Mouse (Mus musculus): ENCODE measurements at regions not wholly inside any gene's neighbourhood (a gene's known extent, or its start where the extent isn't known, plus 50 kb on each side); places are given as distances from the start of the nearest gene placed in this dataset.

DNA sequence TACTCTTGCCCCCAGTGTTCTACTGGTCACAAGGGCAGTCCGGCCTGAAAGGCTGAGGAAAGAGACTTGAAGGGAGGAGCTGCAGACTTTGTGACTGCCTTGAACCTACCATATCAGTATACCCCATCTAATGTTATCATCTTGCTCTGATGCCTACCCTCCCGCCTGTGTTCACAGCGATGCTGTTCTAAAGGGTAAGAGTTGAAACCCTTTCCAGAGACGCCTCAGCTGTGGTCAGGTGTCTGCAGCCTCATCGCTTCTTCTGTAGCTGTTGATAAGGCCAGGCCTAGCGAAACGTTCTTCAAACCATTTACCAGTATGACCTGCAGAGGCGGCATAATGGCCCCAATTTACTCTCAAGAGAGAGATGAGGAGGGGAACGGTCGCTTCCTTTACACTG lies 629.3 kb upstream of the Gm10131 start:
- Histone ChIP-seq H3K9ac (ENCODE audit: low read depth, low read length) (no peak overlapping the region), H3K4me3 (ENCODE audit: low read depth, low read length) (no peak overlapping the region), H3K9me3 (ENCODE audit: control insufficient read depth, low read length) (no peaks in the 10 kb centered on the region), H3K27ac (ENCODE audit: low read depth, low read length) (no peak overlapping the region), H3K27me3 (replicated peaks; ENCODE audit: control insufficient read depth, insufficient read depth, low read length) (no peaks in the 10 kb centered on the region), H3K4me2 (no peak overlapping the region), H3K36me3 (ENCODE audit: control insufficient read depth, insufficient read depth, low read length) (no peaks in the 10 kb centered on the region), H3K4me1 (replicated peaks; ENCODE audit: control insufficient read depth, insufficient read depth, low read length) (no peaks in the 10 kb centered on the region)
- no peak for ATAC-seq (replicated peaks; ENCODE audit: low FRiP score)
- DNase-seq (ENCODE audit: low spot score) = no peak
- 75% methylated on average over 10 of the region's 10 CpGs for WGBS

- H3K27me3 ChIP-seq (replicated peaks; ENCODE audit: control insufficient read depth, insufficient read depth, low read length) = no peaks in the 10 kb centered on the region
- 85% methylated on average over 16 of the region's 16 CpGs for WGBS
- H3K36me3 ChIP-seq (ENCODE audit: control insufficient read depth, insufficient read depth, low read length) = no peaks in the 10 kb centered on the region
- H3K4me3 ChIP-seq (ENCODE audit: low read depth, low read length) = no peak overlapping the region
- H3K4me2 ChIP-seq = no peak overlapping the region
- H3K9me3 ChIP-seq (ENCODE audit: control insufficient read depth, low read length) = no peaks in the 10 kb centered on the region
- H3K9ac ChIP-seq (ENCODE audit: low read depth, low read length) = no peak overlapping the region
- no peaks in the 10 kb centered on the region for H3K4me1 ChIP-seq (replicated peaks; ENCODE audit: control insufficient read depth, insufficient read depth, low read length)
- H3K27ac ChIP-seq (ENCODE audit: low read depth, low read length) = no peak overlapping the region
- DNase-seq (ENCODE audit: low spot score) = no peak
- ATAC-seq (replicated peaks; ENCODE audit: low FRiP score) = no peak
These were observed 628.6 kb upstream of the Gm10131 start for GRCm38 (mm10) chr8:34739836-34740804.

DNA sequence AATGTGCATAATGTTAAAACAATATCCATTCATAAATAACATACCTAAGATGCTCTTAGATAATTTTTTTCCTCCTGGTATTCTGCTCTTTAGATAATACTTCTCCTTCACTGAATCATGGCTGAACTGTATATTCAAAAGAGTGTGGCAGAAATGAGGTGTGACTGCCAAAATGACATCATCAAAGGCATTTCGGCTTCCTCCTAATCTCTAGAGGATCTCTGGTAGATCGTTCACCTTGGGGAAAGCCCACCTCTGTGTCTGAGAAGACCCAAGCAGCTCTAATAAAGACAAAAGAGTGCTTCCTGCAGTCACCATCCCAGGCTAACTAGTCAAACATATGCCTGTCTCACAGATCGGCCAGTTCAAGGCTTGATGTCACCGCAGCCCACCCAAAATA lies 624.7 kb upstream of the Gm10131 start:
- DNase-seq (ENCODE audit: low spot score) (no peak), ATAC-seq (replicated peaks; ENCODE audit: low FRiP score) (no peak)
- H3K4me1 ChIP-seq (replicated peaks; ENCODE audit: control insufficient read depth, insufficient read depth, low read length) = no peaks in the 10 kb centered on the region
- WGBS = 81% methylated on average over 4 of the region's 4 CpGs
- no peak overlapping the region for H3K9ac ChIP-seq (ENCODE audit: low read depth, low read length)
- H3K4me3 ChIP-seq (ENCODE audit: low read depth, low read length) = no peak overlapping the region
- no peaks in the 10 kb centered on the region for H3K9me3 ChIP-seq (ENCODE audit: control insufficient read depth, low read length)
- no peak overlapping the region for H3K27ac ChIP-seq (ENCODE audit: low read depth, low read length)
- H3K36me3 ChIP-seq (ENCODE audit: control insufficient read depth, insufficient read depth, low read length) = no peaks in the 10 kb centered on the region
- peaks cover 13% of the 10 kb centered on the region for H3K27me3 ChIP-seq (replicated peaks; ENCODE audit: control insufficient read depth, insufficient read depth, low read length)
- H3K4me2 ChIP-seq = no peak overlapping the region

GRCm38 (mm10) chr8:34735006-34735405 lies 623.5 kb upstream of the Gm10131 start:
- H3K27me3 ChIP-seq (replicated peaks; ENCODE audit: control insufficient read depth, insufficient read depth, low read length) = peaks cover 13% of the 10 kb centered on the region
- WGBS = 52% methylated on average over 4 of the region's 4 CpGs

GRCm38 (mm10) chr8:34732808-34733207 lies 621.3 kb upstream of the Gm10131 start:
- 34% methylated on average over 2 of the region's 2 CpGs for WGBS
- H3K36me3 ChIP-seq (ENCODE audit: control insufficient read depth, insufficient read depth, low read length) = no peaks in the 10 kb centered on the region

More at GRCm38 (mm10) chr8:34735006-34735405, 623.5 kb upstream of the Gm10131 start:
- no peak for ATAC-seq (replicated peaks; ENCODE audit: low FRiP score)
- no peak overlapping the region for H3K4me2 ChIP-seq
- no peak overlapping the region for H3K27ac ChIP-seq (ENCODE audit: low read depth, low read length)
- H3K4me3 ChIP-seq (ENCODE audit: low read depth, low read length) = no peak overlapping the region
- H3K9me3 ChIP-seq (ENCODE audit: control insufficient read depth, low read length) = no peaks in the 10 kb centered on the region
- no peak for DNase-seq (ENCODE audit: low spot score)
- H3K4me1 ChIP-seq (replicated peaks; ENCODE audit: control insufficient read depth, insufficient read depth, low read length) = no peaks in the 10 kb centered on the region
- H3K9ac ChIP-seq (ENCODE audit: low read depth, low read length) = no peak overlapping the region
- H3K36me3 ChIP-seq (ENCODE audit: control insufficient read depth, insufficient read depth, low read length) = no peaks in the 10 kb centered on the region

DNA sequence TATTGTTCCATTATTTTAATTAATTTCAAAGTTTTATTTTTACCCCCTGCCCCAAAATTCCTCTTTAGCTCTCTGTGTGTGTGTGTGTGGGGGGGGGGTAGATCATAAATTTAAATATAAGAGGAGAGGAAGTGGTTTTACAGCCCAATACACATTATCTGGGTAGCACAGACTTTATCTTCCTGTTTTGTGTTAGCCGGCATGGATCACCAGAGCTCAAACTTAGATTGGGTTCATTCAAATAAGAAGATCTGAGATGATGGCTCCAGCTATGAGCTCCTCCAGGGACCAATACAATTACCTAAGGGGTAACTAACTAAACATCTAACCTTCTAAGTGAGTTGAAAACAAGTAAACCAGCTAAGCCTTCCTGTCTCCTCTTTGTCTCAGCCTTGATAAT lies 620.8 kb upstream of the Gm10131 start:
- Histone ChIP-seq H3K27ac (ENCODE audit: low read depth, low read length) (no peak overlapping the region), H3K4me2 (no peak overlapping the region), H3K27me3 (replicated peaks; ENCODE audit: control insufficient read depth, insufficient read depth, low read length) (peaks cover 13% of the 10 kb centered on the region), H3K9ac (ENCODE audit: low read depth, low read length) (no peak overlapping the region), H3K9me3 (ENCODE audit: control insufficient read depth, low read length) (no peaks in the 10 kb centered on the region), H3K36me3 (ENCODE audit: control insufficient read depth, insufficient read depth, low read length) (no peaks in the 10 kb centered on the region), H3K4me3 (ENCODE audit: low read depth, low read length) (no peak overlapping the region), H3K4me1 (replicated peaks; ENCODE audit: control insufficient read depth, insufficient read depth, low read length) (no peaks in the 10 kb centered on the region)
- 27% methylated on average over 1 of the region's 1 CpGs for WGBS
- DNase-seq (ENCODE audit: low spot score) (no peak), ATAC-seq (replicated peaks; ENCODE audit: low FRiP score) (no peak)

More at GRCm38 (mm10) chr8:34732808-34733207, 621.3 kb upstream of the Gm10131 start:
- DNase-seq (ENCODE audit: low spot score) (no peak), ATAC-seq (replicated peaks; ENCODE audit: low FRiP score) (no peak)
- H3K9me3 ChIP-seq (ENCODE audit: control insufficient read depth, low read length) = no peaks in the 10 kb centered on the region
- H3K4me1 ChIP-seq (replicated peaks; ENCODE audit: control insufficient read depth, insufficient read depth, low read length) = no peaks in the 10 kb centered on the region
- no peak overlapping the region for H3K27ac ChIP-seq (ENCODE audit: low read depth, low read length)
- peaks cover 13% of the 10 kb centered on the region for H3K27me3 ChIP-seq (replicated peaks; ENCODE audit: control insufficient read depth, insufficient read depth, low read length)
- H3K9ac ChIP-seq (ENCODE audit: low read depth, low read length) = no peak overlapping the region
- H3K4me2 ChIP-seq = no peak overlapping the region
- H3K4me3 ChIP-seq (ENCODE audit: low read depth, low read length) = no peak overlapping the region

- H3K4me1 ChIP-seq (replicated peaks; ENCODE audit: control insufficient read depth, insufficient read depth, low read length) = no peaks in the 10 kb centered on the region
- H3K4me2 ChIP-seq = no peak overlapping the region
- no peak overlapping the region for H3K9ac ChIP-seq (ENCODE audit: low read depth, low read length)
- H3K9me3 ChIP-seq (ENCODE audit: control insufficient read depth, low read length) = no peaks in the 10 kb centered on the region
- H3K27me3 ChIP-seq (replicated peaks; ENCODE audit: control insufficient read depth, insufficient read depth, low read length) = peaks cover 13% of the 10 kb centered on the region
- H3K4me3 ChIP-seq (ENCODE audit: low read depth, low read length) = no peak overlapping the region
- ATAC-seq (replicated peaks; ENCODE audit: low FRiP score) (no peak), DNase-seq (ENCODE audit: low spot score) (no peak)
- no peaks in the 10 kb centered on the region for H3K36me3 ChIP-seq (ENCODE audit: control insufficient read depth, insufficient read depth, low read length)
- WGBS = 25% methylated on average over 12 of the region's 12 CpGs
- H3K27ac ChIP-seq (ENCODE audit: low read depth, low read length) = no peak overlapping the region
These were observed 619.8 kb upstream of the Gm10131 start for GRCm38 (mm10) chr8:34731096-34731999.

DNA sequence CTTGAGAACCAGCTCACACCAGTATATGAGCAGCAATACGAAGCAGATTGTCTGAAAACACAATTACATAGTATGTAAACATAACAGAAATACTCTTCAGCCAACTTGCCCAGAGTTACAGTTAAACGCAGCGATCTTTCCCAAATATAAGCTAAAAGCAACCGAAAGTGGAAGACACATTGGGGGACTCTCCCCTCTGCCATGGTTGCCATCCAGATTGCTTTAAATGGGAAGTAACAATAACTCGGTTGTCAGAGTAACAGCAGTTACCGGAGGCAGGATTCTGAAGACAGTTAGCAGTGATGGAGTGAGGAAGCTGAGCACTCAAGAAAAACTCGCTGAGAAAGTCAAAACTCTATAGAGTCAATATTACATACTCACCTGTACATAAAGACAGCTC lies 618.0 kb upstream of the Gm10131 start:
- ATAC-seq (replicated peaks; ENCODE audit: low FRiP score) (no peak), DNase-seq (ENCODE audit: low spot score) (no peak)
- H3K9me3 ChIP-seq (ENCODE audit: control insufficient read depth, low read length) = no peaks in the 10 kb centered on the region
- no peak overlapping the region for H3K4me3 ChIP-seq (ENCODE audit: low read depth, low read length)
- no peak overlapping the region for H3K4me2 ChIP-seq
- no peak overlapping the region for H3K9ac ChIP-seq (ENCODE audit: low read depth, low read length)
- no peaks in the 10 kb centered on the region for H3K36me3 ChIP-seq (ENCODE audit: control insufficient read depth, insufficient read depth, low read length)
- H3K4me1 ChIP-seq (replicated peaks; ENCODE audit: control insufficient read depth, insufficient read depth, low read length) = no peaks in the 10 kb centered on the region
- WGBS = 85% methylated on average over 7 of the region's 7 CpGs
- peaks cover 13% of the 10 kb centered on the region for H3K27me3 ChIP-seq (replicated peaks; ENCODE audit: control insufficient read depth, insufficient read depth, low read length)
- H3K27ac ChIP-seq (ENCODE audit: low read depth, low read length) = no peak overlapping the region

Data from liver, embryonic 11.5 days (tissue).